Mouse (Mus musculus): ENCODE results near the gene Efnb3.
"Not testable (repeated sequence)": the region's sequence is repeated elsewhere in the genome, so short reads cannot be mapped to it uniquely, and the experiment has no call there.

The Efnb3 gene

GRCm38 (mm10) chr11:69549060-69549656 is 10.8 kb downstream of the Efnb3 start, which contains the start of gene Dnah2:
Gene Dnah2 (minus strand): TSS chr11:69549110.
- DNase-seq = no peak

GRCm38 (mm10) chr11:69547071-69547470 is 12.9 kb downstream of the Efnb3 start:
- peak; percentile 70 for DNase-seq

- DNase-seq = peak; percentile 88
Observed at GRCm38 (mm10) chr11:69546423-69547053, 13.5 kb downstream of the Efnb3 start.

- no peak for DNase-seq
Observed at GRCm38 (mm10) chr11:69545957-69546356, 14.0 kb downstream of the Efnb3 start.

- DNase-seq = no peak
Observed at GRCm38 (mm10) chr11:69543598-69543997, 16.4 kb downstream of the Efnb3 start.

- DNase-seq = not testable (repeated sequence)
Observed at GRCm38 (mm10) chr11:69541741-69542140, 18.3 kb downstream of the Efnb3 start.

- DNase-seq = no peak
Observed at GRCm38 (mm10) chr11:69540700-69541099, 19.3 kb downstream of the Efnb3 start.

- no peak for DNase-seq
Observed at GRCm38 (mm10) chr11:69534990-69535389, 25.0 kb downstream of the Efnb3 start.

GRCm38 (mm10) chr11:69532480-69533150 is 27.4 kb downstream of the Efnb3 start:
- no peak for DNase-seq

GRCm38 (mm10) chr11:69530755-69531154 is 29.2 kb downstream of the Efnb3 start:
- not testable (repeated sequence) for DNase-seq

GRCm38 (mm10) chr11:69530281-69530680 is 29.7 kb downstream of the Efnb3 start:
- DNase-seq = not testable (repeated sequence)

GRCm38 (mm10) chr11:69528031-69528390 is 32.0 kb downstream of the Efnb3 start:
- no peak for DNase-seq

- no peak for DNase-seq
Observed at GRCm38 (mm10) chr11:69527098-69528030, 32.6 kb downstream of the Efnb3 start.

- DNase-seq = no peak
Observed at GRCm38 (mm10) chr11:69526631-69527030, 33.4 kb downstream of the Efnb3 start.

GRCm38 (mm10) chr11:69525661-69526060 is 34.3 kb downstream of the Efnb3 start:
- no peak for DNase-seq

GRCm38 (mm10) chr11:69523651-69524050 is 36.4 kb downstream of the Efnb3 start:
- no peak for DNase-seq

GRCm38 (mm10) chr11:69521526-69522149 is 38.4 kb downstream of the Efnb3 start:
- no peak for DNase-seq

- DNase-seq = no peak
Observed at GRCm38 (mm10) chr11:69519976-69520375, 40.0 kb downstream of the Efnb3 start.

- no peak for DNase-seq
Observed at GRCm38 (mm10) chr11:69516661-69517060, 43.3 kb downstream of the Efnb3 start.

GRCm38 (mm10) chr11:69516151-69516640 is 43.8 kb downstream of the Efnb3 start:
- DNase-seq = peak; percentile 24

GRCm38 (mm10) chr11:69513840-69514239 is 46.2 kb downstream of the Efnb3 start:
- peak; percentile 61 for DNase-seq

- no peak for DNase-seq
Observed at GRCm38 (mm10) chr11:69510796-69511496, 49.1 kb downstream of the Efnb3 start.
